Mouse (Mus musculus) hindbrain, embryonic 11.5 days (tissue): ENCODE measurements at regions not wholly inside any gene's neighbourhood (a gene's known extent, or its start where the extent isn't known, plus 50 kb on each side); places are given as distances from the start of the nearest gene placed in this dataset.
A peak's percentile ranks its signal among the peaks of the same experiment; 100 is the strongest.

Source experiments
- ATAC-seq: fragments of 200-750 bp; cut with Nextera tagmentation; 2 replicates; pipeline ENCODE4 v1.8.0; 2017; ENCODE audit warnings: mild to moderate bottlenecking, moderate TSS enrichment, moderate library complexity; ENCODE audit not compliant: low FRiP score
- DNase-seq: peaks from one replicate; pipeline ENCODE4 v3.0.0-alpha.2; 2015; ENCODE audit warnings: low spot score
- H3K27ac ChIP-seq: fragments of 300-500 bp; sonication (generic); 2 replicates; pipeline ENCODE4 v1.5.1; 2014; ENCODE audit warnings: mild to moderate bottlenecking, low read depth, low read length
- H3K27me3 ChIP-seq: fragments of 300-500 bp; sonication (generic); 2 replicates; pipeline ENCODE4 v1.6.1; 2014; ENCODE audit warnings: mild to moderate bottlenecking, low read length, moderate library complexity, mixed read lengths; ENCODE audit not compliant: control insufficient read depth, insufficient read depth
- H3K36me3 ChIP-seq: fragments of 300-500 bp; sonication (generic); 2 replicates; pipeline ENCODE4 v1.6.1; 2014; ENCODE audit warnings: mild to moderate bottlenecking, low read length, moderate library complexity, mixed read lengths; ENCODE audit not compliant: control insufficient read depth, insufficient read depth
- H3K4me1 ChIP-seq: fragments of 300-500 bp; sonication (generic); replicated peaks from 2 replicates; pipeline ENCODE4 v1.6.1; 2014; ENCODE audit warnings: low read length, mixed read lengths; ENCODE audit not compliant: control insufficient read depth, insufficient read depth
- H3K4me2 ChIP-seq: fragments of 300-500 bp; sonication (generic); replicated peaks from 2 replicates; pipeline ENCODE4 v1.6.1; 2014; ENCODE audit warnings: mild to moderate bottlenecking, low read depth, low read length
- H3K4me3 ChIP-seq: fragments of 300-500 bp; sonication (generic); 2 replicates; pipeline ENCODE4 v1.5.1; 2014; ENCODE audit warnings: low read depth, low read length
- H3K9ac ChIP-seq: fragments of 300-500 bp; sonication (generic); 2 replicates; pipeline ENCODE4 v1.6.1; 2014; ENCODE audit warnings: low read depth, low read length
- H3K9me3 ChIP-seq: fragments of 300-500 bp; sonication (generic); 2 replicates; pipeline ENCODE4 v1.6.1; 2016; ENCODE audit warnings: low read length; ENCODE audit not compliant: control insufficient read depth
- WGBS: fragments of 180-500 bp; shearing (Covaris S2); extraction: QIAGEN DNeasy Blood & Tissue Kit; methylation state at CpG from one replicate; pipeline ENCODE4 v1.1.7; 2014; 5-methylcytosine and 5-hydroxymethylcytosine counted together

GRCm38 (mm10) chr2:133667055-133667395 lies 115.1 kb downstream of the Bmp2 start:
- H3K4me1 ChIP-seq, result no peaks in the 10 kb centered on the region
- no peaks in the 10 kb centered on the region for H3K27me3 ChIP-seq
- H3K4me2 ChIP-seq, result no peak overlapping the region
- H3K36me3 ChIP-seq, result no peaks in the 10 kb centered on the region
- H3K27ac ChIP-seq, result no peak overlapping the region
- H3K4me3 ChIP-seq, result no peak overlapping the region
- WGBS, result 88% methylated on average over 3 of the region's 3 CpGs
- H3K9me3 ChIP-seq, result no peaks in the 10 kb centered on the region
- no peak overlapping the region for H3K9ac ChIP-seq
- DNase-seq (no peak), ATAC-seq (no peak)

- H3K36me3 ChIP-seq, result no peaks in the 10 kb centered on the region
- no peak overlapping the region for H3K4me2 ChIP-seq
- H3K4me3 ChIP-seq, result no peak overlapping the region
- H3K9me3 ChIP-seq, result no peaks in the 10 kb centered on the region
- no peak for DNase-seq
- H3K27ac ChIP-seq, result no peak overlapping the region
- no peak overlapping the region for H3K9ac ChIP-seq
- 54% methylated on average over 2 of the region's 2 CpGs for WGBS
- no peaks in the 10 kb centered on the region for H3K4me1 ChIP-seq
- no peaks in the 10 kb centered on the region for H3K27me3 ChIP-seq
- ATAC-seq, result no peak
These were observed 117.9 kb downstream of the Bmp2 start for GRCm38 (mm10) chr2:133669821-133670220.

- ATAC-seq, result no peak
- Histone ChIP-seq H3K27ac (no peak overlapping the region), H3K4me3 (no peak overlapping the region), H3K9me3 (no peaks in the 10 kb centered on the region), H3K36me3 (no peaks in the 10 kb centered on the region), H3K4me2 (no peak overlapping the region), H3K9ac (no peak overlapping the region), H3K4me1 (no peaks in the 10 kb centered on the region), H3K27me3 (no peaks in the 10 kb centered on the region)
- 79% methylated on average over 4 of the region's 4 CpGs for WGBS
- no peak for DNase-seq
These were observed 119.6 kb downstream of the Bmp2 start for GRCm38 (mm10) chr2:133671528-133671927.

- no peak for DNase-seq
- Histone ChIP-seq H3K4me2 (no peak overlapping the region), H3K4me1 (no peaks in the 10 kb centered on the region), H3K4me3 (no peak overlapping the region), H3K36me3 (no peaks in the 10 kb centered on the region), H3K9me3 (no peaks in the 10 kb centered on the region), H3K9ac (no peak overlapping the region), H3K27ac (no peak overlapping the region), H3K27me3 (no peaks in the 10 kb centered on the region)
- no peak for ATAC-seq
These were observed 132.4 kb downstream of the Bmp2 start for GRCm38 (mm10) chr2:133684367-133684766.

GRCm38 (mm10) chr2:133688121-133688787 lies 136.3 kb downstream of the Bmp2 start:
- 81% methylated on average over 7 of the region's 7 CpGs for WGBS

GRCm38 (mm10) chr2:133688788-133689155 lies 136.8 kb downstream of the Bmp2 start:
- no peaks in the 10 kb centered on the region for H3K36me3 ChIP-seq
- H3K9ac ChIP-seq, result no peak overlapping the region
- H3K27ac ChIP-seq, result no peak overlapping the region
- ATAC-seq (no peak), DNase-seq (no peak)
- H3K27me3 ChIP-seq, result no peaks in the 10 kb centered on the region
- no peaks in the 10 kb centered on the region for H3K4me1 ChIP-seq
- no peak overlapping the region for H3K4me3 ChIP-seq
- H3K9me3 ChIP-seq, result no peaks in the 10 kb centered on the region
- WGBS, result 92% methylated on average over 3 of the region's 3 CpGs
- no peak overlapping the region for H3K4me2 ChIP-seq

More at GRCm38 (mm10) chr2:133688121-133688787, 136.3 kb downstream of the Bmp2 start:
- DNase-seq, result no peak
- ATAC-seq, result no peak
- Histone ChIP-seq H3K27ac (no peak overlapping the region), H3K4me2 (no peak overlapping the region), H3K27me3 (no peaks in the 10 kb centered on the region), H3K9ac (no peak overlapping the region), H3K36me3 (no peaks in the 10 kb centered on the region), H3K4me3 (no peak overlapping the region), H3K9me3 (no peaks in the 10 kb centered on the region), H3K4me1 (no peaks in the 10 kb centered on the region)

- Histone ChIP-seq H3K4me2 (no peak overlapping the region), H3K4me1 (no peaks in the 10 kb centered on the region), H3K9me3 (no peaks in the 10 kb centered on the region), H3K36me3 (no peaks in the 10 kb centered on the region), H3K4me3 (no peak overlapping the region), H3K27ac (no peak overlapping the region), H3K27me3 (no peaks in the 10 kb centered on the region), H3K9ac (no peak overlapping the region)
- 48% methylated on average over 8 of the region's 8 CpGs for WGBS
- ATAC-seq (peak; percentile 68), DNase-seq (peak; percentile 8)
These were observed 157.0 kb downstream of the Bmp2 start for GRCm38 (mm10) chr2:133708735-133709584.

GRCm38 (mm10) chr2:133716243-133716642 lies 164.3 kb downstream of the Bmp2 start:
- no peaks in the 10 kb centered on the region for H3K9me3 ChIP-seq
- H3K27ac ChIP-seq, result no peak overlapping the region
- DNase-seq (no peak), ATAC-seq (no peak)
- WGBS, result 60% methylated on average over 5 of the region's 5 CpGs
- no peak overlapping the region for H3K4me2 ChIP-seq
- peaks cover 2% of the 10 kb centered on the region; the same call in 1 of the 2 replicates for H3K27me3 ChIP-seq
- no peaks in the 10 kb centered on the region for H3K36me3 ChIP-seq
- H3K4me1 ChIP-seq, result no peaks in the 10 kb centered on the region
- H3K9ac ChIP-seq, result no peak overlapping the region
- H3K4me3 ChIP-seq, result no peak overlapping the region

GRCm38 (mm10) chr2:133717076-133717475 lies 165.1 kb downstream of the Bmp2 start:
- 65% methylated on average over 2 of the region's 2 CpGs for WGBS
- H3K4me1 ChIP-seq, result no peaks in the 10 kb centered on the region
- no peak for ATAC-seq

More at GRCm38 (mm10) chr2:133717076-133717475, 165.1 kb downstream of the Bmp2 start:
- Histone ChIP-seq H3K9ac (no peak overlapping the region), H3K27ac (no peak overlapping the region), H3K4me3 (no peak overlapping the region), H3K9me3 (no peaks in the 10 kb centered on the region), H3K36me3 (no peaks in the 10 kb centered on the region), H3K4me2 (no peak overlapping the region), H3K27me3 (peaks cover 2% of the 10 kb centered on the region; the same call in 1 of the 2 replicates)
- no peak for DNase-seq
